25 mouse cellular contexts compared by ENCODE assay signal in genomic region chr12:50804391-50804790, GRCm38 (mm10).
DNase-seq lines count a peak whose midpoint lies in the region; ATAC-seq and TF ChIP-seq lines count a peak whose summit lies in the region.
"Had no signal": no experiment of that assay in that cellular context is flagged by ENCODE, and none has a peak within 500 bp of the region (broad histone marks: within the 10 kb centered on the region; RNA-seq: fewer than 3 reads in every experiment).

No protein-coding gene starts in this region.

- no peak for TF ChIP-seq CTCF in gastrocnemius, adult 2 months (IDR thresholded peaks at IDR 0.05)

- intact Hi-C loops in gastrocnemius, adult 2 months (cut with DNase I) = no loop called here

- no peak overlapping the region for H3K4me3 ChIP-seq in forebrain, embryonic 14.5 days (ENCODE audit: low read depth, low read length)
- H3K4me3 ChIP-seq in forebrain, embryonic 12.5 days (replicated peaks) = no peak overlapping the region
- no peak overlapping the region for H3K4me3 ChIP-seq in gastrocnemius, adult 2 months
- H3K4me3 ChIP-seq: embryonic facial prominence, embryonic 15.5 days; erythroblast, embryonic 14.5 days; heart, embryonic 13.5 days; hindbrain, embryonic 12.5 days had no signal

- peak; percentile 77; the same call in 1 of the 2 replicates for ATAC-seq in forebrain, embryonic 14.5 days
- no peak for ATAC-seq in forebrain, embryonic 12.5 days (ENCODE audit: low FRiP score)
- ATAC-seq: activated CD4-positive, CD25-positive, alpha-beta regulatory T cell, adult 4 months; hindbrain, embryonic 16.5 days; inflammation-experienced regulatory T-cells, adult 6 months; intestine, postnatal 0 days; Patski had no signal

- H3K4me1 ChIP-seq in forebrain, embryonic 14.5 days (ENCODE audit: control insufficient read depth, insufficient read depth, low read length) = peaks cover 8% of the 10 kb centered on the region; the same call in 1 of the 2 replicates
- no peaks in the 10 kb centered on the region for H3K4me1 ChIP-seq in forebrain, embryonic 12.5 days
- H3K4me1 ChIP-seq: embryonic facial prominence, embryonic 15.5 days; heart, embryonic 13.5 days; hindbrain, embryonic 12.5 days had no signal

- H3K4me2 ChIP-seq in forebrain, embryonic 14.5 days (ENCODE audit: low read length) = no peak overlapping the region
- H3K4me2 ChIP-seq in forebrain, embryonic 12.5 days = no peak overlapping the region
- H3K4me2 ChIP-seq: embryonic facial prominence, embryonic 15.5 days; heart, embryonic 13.5 days; hindbrain, embryonic 12.5 days had no signal

- H3K27me3 ChIP-seq in forebrain, embryonic 14.5 days (replicated peaks; ENCODE audit: control insufficient read depth, insufficient read depth, low read length) = no peaks in the 10 kb centered on the region
- H3K27me3 ChIP-seq in forebrain, embryonic 12.5 days = no peaks in the 10 kb centered on the region
- H3K27me3 ChIP-seq: CH12.LX; embryonic facial prominence, embryonic 15.5 days; heart, embryonic 13.5 days; hindbrain, embryonic 12.5 days had no signal

- H3K36me3 ChIP-seq in forebrain, embryonic 14.5 days (ENCODE audit: control insufficient read depth, insufficient read depth, low read length) = no peaks in the 10 kb centered on the region
- no peaks in the 10 kb centered on the region for H3K36me3 ChIP-seq in forebrain, embryonic 12.5 days (replicated peaks)
- H3K36me3 ChIP-seq: embryonic facial prominence, embryonic 15.5 days; heart, embryonic 13.5 days; hindbrain, embryonic 12.5 days had no signal

- 37% methylated on average over 3 of the region's 3 CpGs for WGBS in forebrain, embryonic 14.5 days
- 64% methylated on average over 3 of the region's 3 CpGs for WGBS in forebrain, embryonic 12.5 days

- H3K9me3 ChIP-seq in forebrain, embryonic 14.5 days (replicated peaks; ENCODE audit: control insufficient read depth, low read length) = no peaks in the 10 kb centered on the region
- H3K9me3 ChIP-seq in forebrain, embryonic 12.5 days = no peaks in the 10 kb centered on the region
- H3K9me3 ChIP-seq: embryonic facial prominence, embryonic 15.5 days; heart, embryonic 13.5 days; hindbrain, embryonic 12.5 days had no signal

- H3K9ac ChIP-seq in forebrain, embryonic 14.5 days (ENCODE audit: low read length) = no peak overlapping the region
- no peak overlapping the region for H3K9ac ChIP-seq in forebrain, embryonic 12.5 days
- H3K9ac ChIP-seq: embryonic facial prominence, embryonic 15.5 days; heart, embryonic 13.5 days; hindbrain, embryonic 12.5 days had no signal

- peak; percentile 75 for DNase-seq in forebrain, embryonic 14.5 days (ENCODE audit: low spot score)
- DNase-seq in left cerebral cortex, adult 11 months (ENCODE audit: low spot score) = peak; percentile 23
- DNase-seq in left cerebral cortex, adult 18-20 months (ENCODE audit: low spot score in 2 of 2) = no peak
- DNase-seq in brain, embryonic 18.5 days (ENCODE audit: low read depth, low spot score) = peak; percentile 55
- no peak for DNase-seq in cerebellum, postnatal 14 days
- no peak for DNase-seq in gastrocnemius, adult 2 months
- DNase-seq: adrenal gland, postnatal 14 days; cerebellum, adult 11-12 months; cerebellum, adult 9-10 months; cerebellum, postnatal 36 days; gastrocnemius, postnatal 36 days; heart, adult 11 months; heart, postnatal 36 days; kidney, adult 8-10 months had no signal

- H3K27ac ChIP-seq in forebrain, embryonic 14.5 days (ENCODE audit: low read depth, low read length) = no peak overlapping the region
- H3K27ac ChIP-seq in forebrain, embryonic 12.5 days = no peak overlapping the region
- no peak overlapping the region for H3K27ac ChIP-seq in gastrocnemius, adult 2 months
- H3K27ac ChIP-seq: embryonic facial prominence, embryonic 15.5 days; heart, embryonic 13.5 days; hindbrain, embryonic 12.5 days had no signal

Comparison
In these comparisons a context has a peak if more than half of its experiments do, and no peak if none do; other contexts are left out.
1. DNase-seq: peak in forebrain, embryonic 14.5 days (single experiment), left cerebral cortex, adult 11 months (single experiment) and brain, embryonic 18.5 days (single experiment); none in left cerebral cortex, adult 18-20 months (0 of 2), cerebellum, postnatal 14 days (0 of 2) and gastrocnemius, adult 2 months (single experiment).